Mouse (Mus musculus) embryonic facial prominence, embryonic 15.5 days (tissue): ENCODE measurements at regions not wholly inside any gene's neighbourhood (a gene's known extent, or its start where the extent isn't known, plus 50 kb on each side); places are given as distances from the start of the nearest gene placed in this dataset.
A peak's percentile ranks its signal among the peaks of the same experiment; 100 is the strongest.

ENCODE experiments used
- ATAC-seq: fragments of 200-750 bp; cut with Nextera tagmentation; 2 replicates; pipeline ENCODE4 v1.8.0; 2017; ENCODE audit warnings: low read depth, moderate TSS enrichment; ENCODE audit not compliant: insufficient number of reproducible peaks, low FRiP score, low TSS enrichment
- H3K27ac ChIP-seq: fragments of 300-500 bp; sonication (generic); replicated peaks from 2 replicates; pipeline ENCODE4 v1.5.1; 2015; ENCODE audit warnings: mild to moderate bottlenecking, inconsistent platforms
- H3K27me3 ChIP-seq: fragments of 300-500 bp; sonication (generic); 2 replicates; pipeline ENCODE4 v1.6.1; 2015; ENCODE audit warnings: inconsistent platforms
- H3K36me3 ChIP-seq: fragments of 300-500 bp; sonication (generic); 2 replicates; pipeline ENCODE4 v1.6.1; 2015; ENCODE audit warnings: mild to moderate bottlenecking, inconsistent platforms
- H3K4me1 ChIP-seq: fragments of 300-500 bp; sonication (generic); 2 replicates; pipeline ENCODE4 v1.6.1; 2015; ENCODE audit warnings: inconsistent platforms
- H3K4me2 ChIP-seq: fragments of 300-500 bp; sonication (generic); replicated peaks from 2 replicates; pipeline ENCODE4 v1.6.1; 2015; ENCODE audit warnings: mild to moderate bottlenecking, inconsistent platforms
- H3K4me3 ChIP-seq: fragments of 300-500 bp; sonication (generic); replicated peaks from 2 replicates; pipeline ENCODE4 v1.5.1; 2015; ENCODE audit warnings: mild to moderate bottlenecking, inconsistent platforms
- H3K9ac ChIP-seq: fragments of 300-500 bp; sonication (generic); 2 replicates; pipeline ENCODE4 v1.6.1; 2015; ENCODE audit warnings: inconsistent platforms
- H3K9me3 ChIP-seq: fragments of 300-500 bp; sonication (generic); replicated peaks from 2 replicates; pipeline ENCODE4 v1.6.1; 2016; ENCODE audit warnings: inconsistent platforms
- WGBS: fragments of 180-500 bp; shearing (Covaris S2); methylation state at CpG from one replicate; pipeline ENCODE4 v1.1.7; 2015; 5-methylcytosine and 5-hydroxymethylcytosine counted together

- Histone ChIP-seq H3K4me3 (no peak overlapping the region), H3K9ac (no peak overlapping the region), H3K27me3 (no peaks in the 10 kb centered on the region), H3K4me1 (peaks cover 13% of the 10 kb centered on the region; the same call in 1 of the 2 replicates), H3K4me2 (no peak overlapping the region), H3K27ac (peak overlapping the region; percentile 72; the same call in 1 of the 2 replicates), H3K9me3 (no peaks in the 10 kb centered on the region), H3K36me3 (no peaks in the 10 kb centered on the region)
- 0 out of 2 replicates have a peak, but pooled peaks have one; percentile 69 for ATAC-seq
- WGBS, result 23% methylated on average over 3 of the region's 3 CpGs
Measured at GRCm38 (mm10) chr6:94849533-94849932, 149.6 kb upstream of the Lrig1 start.

GRCm38 (mm10) chr6:94848437-94848836 lies 148.5 kb upstream of the Lrig1 start:
- H3K9ac ChIP-seq, result no peak overlapping the region
- ATAC-seq, result no peak
- H3K27me3 ChIP-seq, result no peaks in the 10 kb centered on the region
- peaks cover 13% of the 10 kb centered on the region; the same call in 1 of the 2 replicates for H3K4me1 ChIP-seq
- WGBS, result 77% methylated on average over 1 of the region's 1 CpGs
- H3K4me3 ChIP-seq, result no peak overlapping the region
- H3K36me3 ChIP-seq, result no peaks in the 10 kb centered on the region
- no peaks in the 10 kb centered on the region for H3K9me3 ChIP-seq
- H3K27ac ChIP-seq, result no peak overlapping the region
- no peak overlapping the region for H3K4me2 ChIP-seq

- Histone ChIP-seq H3K9me3 (no peaks in the 10 kb centered on the region), H3K27ac (no peak overlapping the region), H3K4me3 (no peak overlapping the region), H3K4me2 (no peak overlapping the region), H3K27me3 (no peaks in the 10 kb centered on the region), H3K4me1 (peaks cover 9% of the 10 kb centered on the region; the same call in 1 of the 2 replicates), H3K9ac (no peak overlapping the region), H3K36me3 (no peaks in the 10 kb centered on the region)
- no peak for ATAC-seq
- WGBS, result 65% methylated on average over 6 of the region's 6 CpGs
Measured at GRCm38 (mm10) chr6:94845821-94846220, 145.9 kb upstream of the Lrig1 start.

GRCm38 (mm10) chr6:94842856-94843255 lies 142.9 kb upstream of the Lrig1 start:
- Histone ChIP-seq H3K4me1 (no peaks in the 10 kb centered on the region), H3K4me3 (no peak overlapping the region), H3K9me3 (no peaks in the 10 kb centered on the region), H3K9ac (no peak overlapping the region), H3K4me2 (no peak overlapping the region), H3K27ac (no peak overlapping the region), H3K27me3 (no peaks in the 10 kb centered on the region), H3K36me3 (no peaks in the 10 kb centered on the region)
- 48% methylated on average over 9 of the region's 9 CpGs for WGBS
- ATAC-seq, result no peak

GRCm38 (mm10) chr6:94841881-94842280 lies 141.9 kb upstream of the Lrig1 start:
- no peaks in the 10 kb centered on the region for H3K9me3 ChIP-seq
- no peak overlapping the region for H3K27ac ChIP-seq
- no peak overlapping the region for H3K4me2 ChIP-seq
- no peaks in the 10 kb centered on the region for H3K4me1 ChIP-seq
- no peaks in the 10 kb centered on the region for H3K36me3 ChIP-seq
- H3K9ac ChIP-seq, result no peak overlapping the region
- no peak overlapping the region for H3K4me3 ChIP-seq
- H3K27me3 ChIP-seq, result no peaks in the 10 kb centered on the region
- 71% methylated on average over 5 of the region's 5 CpGs for WGBS
- no peak for ATAC-seq

GRCm38 (mm10) chr6:94835742-94836141 lies 135.8 kb upstream of the Lrig1 start:
- no peaks in the 10 kb centered on the region for H3K36me3 ChIP-seq
- no peak overlapping the region for H3K4me3 ChIP-seq
- H3K27ac ChIP-seq, result no peak overlapping the region
- H3K27me3 ChIP-seq, result no peaks in the 10 kb centered on the region
- H3K9me3 ChIP-seq, result no peaks in the 10 kb centered on the region
- no peak overlapping the region for H3K9ac ChIP-seq
- no peak for ATAC-seq
- WGBS, result 48% methylated on average over 2 of the region's 2 CpGs
- 0 out of 2 replicates have a peak, but pooled peaks cover 3% of the 10 kb centered on the region for H3K4me1 ChIP-seq
- no peak overlapping the region for H3K4me2 ChIP-seq

- no peak overlapping the region for H3K27ac ChIP-seq
- H3K4me2 ChIP-seq, result no peak overlapping the region
- no peak overlapping the region for H3K9ac ChIP-seq
- no peaks in the 10 kb centered on the region for H3K36me3 ChIP-seq
- H3K4me1 ChIP-seq, result 0 out of 2 replicates have a peak, but pooled peaks cover 3% of the 10 kb centered on the region
- ATAC-seq, result no peak
- H3K27me3 ChIP-seq, result no peaks in the 10 kb centered on the region
- H3K9me3 ChIP-seq, result no peaks in the 10 kb centered on the region
- WGBS, result 69% methylated on average over 1 of the region's 1 CpGs
- H3K4me3 ChIP-seq, result no peak overlapping the region
Measured at GRCm38 (mm10) chr6:94834551-94834950, 134.6 kb upstream of the Lrig1 start.

GRCm38 (mm10) chr6:94830801-94831200 lies 130.8 kb upstream of the Lrig1 start:
- no peak for ATAC-seq

GRCm38 (mm10) chr6:94829246-94829645 lies 129.3 kb upstream of the Lrig1 start:
- no peak overlapping the region for H3K4me2 ChIP-seq
- 52% methylated on average over 5 of the region's 5 CpGs for WGBS
- H3K27me3 ChIP-seq, result no peaks in the 10 kb centered on the region
- H3K9me3 ChIP-seq, result no peaks in the 10 kb centered on the region
- 0 out of 2 replicates have a peak, but pooled peaks cover 3% of the 10 kb centered on the region for H3K4me1 ChIP-seq
- no peak overlapping the region for H3K9ac ChIP-seq
- no peak for ATAC-seq
- no peak overlapping the region for H3K4me3 ChIP-seq
- H3K36me3 ChIP-seq, result no peaks in the 10 kb centered on the region
- H3K27ac ChIP-seq, result no peak overlapping the region

More at GRCm38 (mm10) chr6:94830801-94831200, 130.8 kb upstream of the Lrig1 start:
- Histone ChIP-seq H3K27ac (no peak overlapping the region), H3K4me3 (no peak overlapping the region), H3K9ac (no peak overlapping the region), H3K27me3 (no peaks in the 10 kb centered on the region), H3K4me2 (no peak overlapping the region), H3K36me3 (no peaks in the 10 kb centered on the region), H3K4me1 (0 out of 2 replicates have a peak, but pooled peaks cover 3% of the 10 kb centered on the region), H3K9me3 (no peaks in the 10 kb centered on the region)
- 88% methylated on average over 8 of the region's 8 CpGs for WGBS

- Histone ChIP-seq H3K9ac (no peak overlapping the region), H3K9me3 (no peaks in the 10 kb centered on the region), H3K36me3 (no peaks in the 10 kb centered on the region), H3K4me3 (no peak overlapping the region), H3K27me3 (no peaks in the 10 kb centered on the region), H3K27ac (no peak overlapping the region), H3K4me2 (no peak overlapping the region), H3K4me1 (0 out of 2 replicates have a peak, but pooled peaks cover 3% of the 10 kb centered on the region)
- 66% methylated on average over 2 of the region's 2 CpGs for WGBS
- no peak for ATAC-seq
Measured at GRCm38 (mm10) chr6:94826656-94827055, 126.7 kb upstream of the Lrig1 start.

- no peak overlapping the region for H3K4me2 ChIP-seq
Measured at GRCm38 (mm10) chr6:94818220-94818619, 118.3 kb upstream of the Lrig1 start.

GRCm38 (mm10) chr6:94816161-94816560 lies 116.2 kb upstream of the Lrig1 start:
- H3K27me3 ChIP-seq, result no peaks in the 10 kb centered on the region; the same call in 1 of the 2 replicates
- H3K4me2 ChIP-seq, result no peak overlapping the region
- H3K4me1 ChIP-seq, result 0 out of 2 replicates have a peak, but pooled peaks cover 4% of the 10 kb centered on the region
- H3K9ac ChIP-seq, result no peak overlapping the region
- no peak for ATAC-seq
- H3K36me3 ChIP-seq, result no peaks in the 10 kb centered on the region
- 65% methylated on average over 5 of the region's 5 CpGs for WGBS
- no peak overlapping the region for H3K4me3 ChIP-seq
- no peak overlapping the region for H3K27ac ChIP-seq
- H3K9me3 ChIP-seq, result no peaks in the 10 kb centered on the region

More at GRCm38 (mm10) chr6:94818220-94818619, 118.3 kb upstream of the Lrig1 start:
- ATAC-seq, result no peak; the same call in 1 of the 2 replicates
- H3K9me3 ChIP-seq, result no peaks in the 10 kb centered on the region
- no peak overlapping the region for H3K4me3 ChIP-seq
- no peaks in the 10 kb centered on the region; the same call in 1 of the 2 replicates for H3K27me3 ChIP-seq
- H3K36me3 ChIP-seq, result no peaks in the 10 kb centered on the region
- 42% methylated on average over 6 of the region's 6 CpGs for WGBS
- 0 out of 2 replicates have a peak, but pooled peaks cover 4% of the 10 kb centered on the region for H3K4me1 ChIP-seq
- H3K9ac ChIP-seq, result no peak overlapping the region
- no peak overlapping the region for H3K27ac ChIP-seq
